10 mouse cellular contexts compared by ENCODE assay signal in the genomic region with DNA sequence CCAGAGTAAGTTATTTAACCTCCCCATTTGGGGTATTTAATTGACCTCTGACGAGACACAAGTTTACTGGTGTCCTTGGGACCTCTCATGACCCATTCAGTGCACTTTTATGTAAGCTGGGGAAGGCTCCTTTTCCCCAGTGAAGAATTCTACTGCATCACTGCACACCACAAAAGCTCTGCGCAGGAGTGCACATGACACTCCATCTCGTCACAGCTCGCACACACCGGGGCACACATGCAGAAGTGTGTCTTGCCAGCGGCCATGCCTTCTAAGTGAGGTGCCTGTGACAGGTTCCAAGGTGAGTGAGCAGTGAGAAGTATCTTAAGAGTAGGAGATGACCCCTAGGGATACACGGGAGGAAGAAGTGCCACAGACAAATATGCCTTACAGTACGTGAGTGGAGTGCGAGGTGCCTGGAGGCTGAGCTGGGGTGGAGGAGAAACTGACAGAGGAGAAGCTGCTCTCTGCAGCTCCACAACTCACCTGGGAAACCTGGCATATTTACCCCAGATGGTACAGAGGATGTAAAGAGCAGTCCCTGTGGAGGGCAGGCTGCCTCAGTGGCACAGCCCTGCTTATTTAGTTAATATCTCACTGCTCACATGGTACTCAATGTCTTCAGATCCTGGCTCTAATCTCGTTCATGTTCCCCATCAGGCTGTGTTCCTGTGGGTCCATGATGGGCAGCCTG. TPM values are rescaled to one million over a fixed set of nuclear protein-coding genes. Genes with fewer than 3 reads are reported as not detected.
DNase-seq lines count a peak whose midpoint lies in the region; ATAC-seq and TF ChIP-seq lines count a peak whose summit lies in the region.
"Had no signal": no experiment of that assay in that cellular context is flagged by ENCODE, and none has a peak within 500 bp of the region (broad histone marks: within the 10 kb centered on the region; RNA-seq: fewer than 3 reads in every experiment).

No protein-coding gene starts in this region.

- no peaks in the 10 kb centered on the region for H3K9me3 ChIP-seq in neural tube, embryonic 12.5 days
- H3K9me3 ChIP-seq in forebrain, postnatal 0 days (ENCODE audit: low read length) = no peaks in the 10 kb centered on the region
- no peaks in the 10 kb centered on the region for H3K9me3 ChIP-seq in limb, embryonic 15.5 days
- H3K9me3 ChIP-seq in liver, postnatal 0 days (ENCODE audit: low read length) = no peaks in the 10 kb centered on the region
- H3K9me3 ChIP-seq: heart, embryonic 13.5 days; lung, embryonic 15.5 days had no signal

- 0 out of 2 replicates have a peak overlapping the region, but pooled peaks have one; percentile 18 for H3K9ac ChIP-seq in neural tube, embryonic 12.5 days
- H3K9ac ChIP-seq in forebrain, postnatal 0 days = no peak overlapping the region
- H3K9ac ChIP-seq in limb, embryonic 15.5 days = no peak overlapping the region
- H3K9ac ChIP-seq in liver, postnatal 0 days (replicated peaks) = no peak overlapping the region
- H3K9ac ChIP-seq: heart, embryonic 13.5 days; lung, embryonic 15.5 days had no signal

- peaks cover 46% of the 10 kb centered on the region for H3K4me1 ChIP-seq in neural tube, embryonic 12.5 days
- peaks cover 14% of the 10 kb centered on the region for H3K4me1 ChIP-seq in forebrain, postnatal 0 days (ENCODE audit: insufficient read depth)
- peaks cover 17% of the 10 kb centered on the region for H3K4me1 ChIP-seq in limb, embryonic 15.5 days
- H3K4me1 ChIP-seq in liver, postnatal 0 days (ENCODE audit: insufficient read depth) = 0 out of 2 replicates have a peak, but pooled peaks cover 3% of the 10 kb centered on the region

- WGBS in neural tube, embryonic 12.5 days = 50% methylated on average over 10 of the region's 10 CpGs
- 40% methylated on average over 10 of the region's 10 CpGs for WGBS in forebrain, postnatal 0 days
- 61% methylated on average over 10 of the region's 10 CpGs for WGBS in limb, embryonic 15.5 days
- 69% methylated on average over 10 of the region's 10 CpGs for WGBS in liver, postnatal 0 days (ENCODE audit: insufficient replicate concordance)

- no peaks in the 10 kb centered on the region for H3K36me3 ChIP-seq in neural tube, embryonic 12.5 days
- H3K36me3 ChIP-seq in forebrain, postnatal 0 days (ENCODE audit: insufficient read depth) = no peaks in the 10 kb centered on the region
- no peaks in the 10 kb centered on the region for H3K36me3 ChIP-seq in limb, embryonic 15.5 days
- no peaks in the 10 kb centered on the region for H3K36me3 ChIP-seq in liver, postnatal 0 days (replicated peaks; ENCODE audit: insufficient read depth, low read length)
- H3K36me3 ChIP-seq: heart, embryonic 13.5 days; lung, embryonic 15.5 days had no signal

- TF ChIP-seq CTCF in forebrain, postnatal 0 days (IDR thresholded peaks at IDR 0.05; ENCODE audit: low read depth) = no peak
- no peak for TF ChIP-seq CTCF in liver, postnatal 0 days (IDR thresholded peaks at IDR 0.05; ENCODE audit: low read depth)

- TF ChIP-seq EP300 in liver, postnatal 0 days (IDR thresholded peaks at IDR 0.05; ENCODE audit: low read depth) = no peak

- no peak for DNase-seq in neural tube, embryonic 10.5 days (ENCODE audit: extremely low spot score, low spot score)
- DNase-seq in forebrain, postnatal 0 days = no peak
- no peak for DNase-seq in adrenal gland, adult 8-10 months
- DNase-seq in testis, postnatal 14 days (ENCODE audit: low spot score) = no peak
- no peak for DNase-seq in liver, postnatal 0 days

- peak; percentile 14 for ATAC-seq in neural tube, embryonic 12.5 days (ENCODE audit: low FRiP score, low read depth)
- ATAC-seq in forebrain, postnatal 0 days = peak; percentile 11
- ATAC-seq in limb, embryonic 15.5 days (ENCODE audit: insufficient number of reproducible peaks, low FRiP score, low TSS enrichment, low read depth) = 0 out of 2 replicates have a peak, but pooled peaks have one; percentile 19
- no peak for ATAC-seq in liver, postnatal 0 days
- ATAC-seq: intestine, embryonic 16.5 days had no signal

- no peaks in the 10 kb centered on the region for H3K27me3 ChIP-seq in neural tube, embryonic 12.5 days (replicated peaks)
- no peaks in the 10 kb centered on the region for H3K27me3 ChIP-seq in forebrain, postnatal 0 days (ENCODE audit: insufficient read depth, low read length)
- no peaks in the 10 kb centered on the region for H3K27me3 ChIP-seq in limb, embryonic 15.5 days
- no peaks in the 10 kb centered on the region for H3K27me3 ChIP-seq in liver, postnatal 0 days (ENCODE audit: insufficient read depth, low read length)
- H3K27me3 ChIP-seq: heart, embryonic 13.5 days; lung, embryonic 15.5 days had no signal

- no peak overlapping the region for H3K27ac ChIP-seq in neural tube, embryonic 12.5 days
- H3K27ac ChIP-seq in forebrain, postnatal 0 days (ENCODE audit: low read depth, low read length) = peak overlapping the region; percentile 64; the same call in 1 of the 2 replicates
- no peak overlapping the region for H3K27ac ChIP-seq in limb, embryonic 15.5 days
- H3K27ac ChIP-seq in liver, postnatal 0 days (ENCODE audit: low read depth) = no peak overlapping the region
- H3K27ac ChIP-seq: heart, embryonic 13.5 days; lung, embryonic 15.5 days had no signal

- H3K4me3 ChIP-seq in neural tube, embryonic 12.5 days = no peak overlapping the region
- H3K4me3 ChIP-seq in forebrain, postnatal 0 days (ENCODE audit: low read depth, low read length) = no peak overlapping the region
- H3K4me3 ChIP-seq in limb, embryonic 15.5 days = no peak overlapping the region
- H3K4me3 ChIP-seq in liver, postnatal 0 days (ENCODE audit: low read depth, low read length) = no peak overlapping the region
- H3K4me3 ChIP-seq: heart, embryonic 13.5 days; lung, embryonic 15.5 days had no signal

- H3K4me2 ChIP-seq in neural tube, embryonic 12.5 days (replicated peaks) = peak overlapping the region; percentile 49
- peak overlapping the region; percentile 30; the same call in 1 of the 2 replicates for H3K4me2 ChIP-seq in forebrain, postnatal 0 days (ENCODE audit: low read depth)
- no peak overlapping the region for H3K4me2 ChIP-seq in limb, embryonic 15.5 days
- no peak overlapping the region for H3K4me2 ChIP-seq in liver, postnatal 0 days (ENCODE audit: low read depth, low read length)

RNA-seq across cellular contexts. Expression of a gene that starts 58.3 kb away (rescaled TPM):
- 66.2 and 67.0 TPM in 2 replicates for polyA plus RNA-seq in neural tube, embryonic 12.5 days (2016; fragmentation: Nextera tagmentation; extraction: Ambion mirVana)
- 141 and 166 TPM in 2 replicates for total RNA-seq in forebrain, postnatal 0 days (2014; rRNA removed)
- polyA plus RNA-seq in forebrain, postnatal 0 days (2015; fragmentation: Nextera tagmentation; extraction: Ambion mirVana) = 57.1 and 72.4 TPM in 2 replicates
- polyA plus RNA-seq in limb, embryonic 15.5 days (2015; fragmentation: Nextera tagmentation; extraction: Ambion mirVana) = 3.4 and 4.5 TPM in 2 replicates
- 1 to 10 TPM; 5.9 to 9.0 (median 8.8) TPM for total RNA-seq in adrenal gland, adult 8-10 months (2022)
- 5.7 and 5.9 TPM in 2 replicates for polyA plus RNA-seq in liver, postnatal 0 days (2015; fragmentation: Nextera tagmentation; extraction: Ambion mirVana)

Comparison
In these comparisons a context has a peak if more than half of its experiments do, and no peak if none do; other contexts are left out.
1. H3K4me2 ChIP-seq: peak in neural tube, embryonic 12.5 days (single experiment) and forebrain, postnatal 0 days (single experiment); none in limb, embryonic 15.5 days (single experiment) and liver, postnatal 0 days (single experiment).